Mouse (Mus musculus): ENCODE measurements around the gene Zcchc13. TPM values are rescaled to one million over a fixed set of nuclear protein-coding genes. Genes with fewer than 3 reads are reported as not detected.

The Zcchc13 gene
- total RNA-seq, 1 experiment: not detected

DNA sequence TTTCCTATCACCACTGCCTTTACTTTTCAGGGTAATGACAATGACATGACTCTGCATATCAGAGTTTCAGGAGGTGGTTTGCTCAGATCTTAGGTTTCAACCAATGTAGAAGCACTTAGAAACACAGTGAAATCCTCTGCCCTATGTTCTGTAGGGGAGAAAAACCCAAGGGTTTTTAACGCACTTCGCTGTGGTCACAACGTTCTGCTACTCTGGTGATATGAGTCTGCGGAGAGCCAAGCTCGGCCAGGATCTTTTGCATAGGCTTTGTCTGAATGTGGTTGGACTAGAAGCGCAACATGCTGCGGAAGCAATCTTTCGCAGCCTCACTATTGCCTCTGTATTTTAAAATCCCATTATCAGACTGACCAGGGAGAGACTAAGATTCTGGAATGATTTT, 8.6 kb upstream of the Zcchc13 start:
- Histone ChIP-seq H3K9ac (ENCODE audit: insufficient read depth, low read depth, low read length, poor library complexity, severe bottlenecking) (peak overlapping the region; percentile 41; the same call in 1 of the 2 replicates), H3K4me3 (ENCODE audit: insufficient read depth in 1 of 2, low read depth in 1 of 2, low read length in 2 of 2, poor library complexity in 1 of 2, severe bottlenecking in 1 of 2) (peak overlapping the region; percentile 58 to 61), H3K36me3 (ENCODE audit: control insufficient read depth, insufficient read depth, low read length, poor library complexity, severe bottlenecking) (no peaks in the 10 kb centered on the region), H3K9me3 (ENCODE audit: control insufficient read depth, insufficient read depth, low read depth, low read length) (no peaks in the 10 kb centered on the region), H3K4me1 (ENCODE audit: control insufficient read depth in 2 of 2, insufficient read depth in 2 of 2, low read length in 2 of 2, poor library complexity in 1 of 2) (no peaks in the 10 kb centered on the region), H3K27ac (ENCODE audit: insufficient read depth, low read depth, low read length, poor library complexity, severe bottlenecking) (no peak overlapping the region)
- no peak for DNase-seq (ENCODE audit: low read depth, low spot score)
- TF ChIP-seq ZC3H11A (IDR thresholded peaks at IDR 0.05; ENCODE audit: borderline replicate concordance, low read depth, low read length) (no peak), ZNF384 (IDR thresholded peaks at IDR 0.05; ENCODE audit: low read depth, low read length) (no peak), HCFC1 (IDR thresholded peaks at IDR 0.05; ENCODE audit: borderline replicate concordance, insufficient read depth, low read length) (no peak), CHD2 (IDR thresholded peaks at IDR 0.05; ENCODE audit: low read depth, low read length) (no peak), MAFK (IDR thresholded peaks at IDR 0.05; ENCODE audit: insufficient read depth, low read depth, low read length) (no peak)
- in situ Hi-C loops (cut with MboI; ENCODE audit: low sequenced_read_pairs in 2 of 2, unreplicated experiment in 2 of 2): no loop called here

DNA sequence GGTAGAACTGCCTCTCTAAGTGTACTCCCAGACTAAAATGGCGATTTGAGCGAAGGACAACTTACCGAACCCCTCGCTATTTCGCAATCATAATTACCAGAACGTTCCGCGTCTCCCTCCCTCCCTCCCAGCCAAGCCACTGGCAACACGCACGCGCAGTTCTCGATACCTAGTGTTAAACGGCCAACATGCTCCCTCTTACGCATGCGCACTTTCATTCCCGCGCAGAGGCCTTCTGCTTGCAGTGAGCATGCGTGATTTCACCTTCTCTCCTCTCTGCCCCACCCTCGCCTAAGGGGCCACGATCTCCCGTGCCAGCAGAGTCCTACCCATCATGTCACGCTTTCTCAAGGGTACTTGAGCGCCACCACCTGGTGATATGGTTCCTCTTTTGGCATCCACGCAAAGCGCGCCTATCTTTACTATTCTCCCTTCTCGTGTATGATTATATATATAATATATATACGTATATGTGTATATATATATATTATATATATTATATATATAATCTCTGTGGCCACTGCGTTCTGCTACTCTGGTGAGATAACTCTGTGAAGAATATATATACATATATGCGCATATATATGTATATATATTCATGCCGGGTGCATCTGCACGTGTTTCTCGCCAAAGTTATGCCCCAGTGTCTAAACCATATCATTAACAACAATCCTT, 8.0 kb upstream of the Zcchc13 start:
- peak overlapping the region; percentile 41; the same call in 1 of the 2 replicates for H3K9ac ChIP-seq (ENCODE audit: insufficient read depth, low read depth, low read length, poor library complexity, severe bottlenecking)
- TF ChIP-seq ZNF384 (IDR thresholded peaks at IDR 0.05; ENCODE audit: low read depth, low read length): no peak
- TF ChIP-seq ZC3H11A (IDR thresholded peaks at IDR 0.05; ENCODE audit: borderline replicate concordance, low read depth, low read length): no peak
- no peak for TF ChIP-seq CHD2 (IDR thresholded peaks at IDR 0.05; ENCODE audit: low read depth, low read length)
- TF ChIP-seq HCFC1 (IDR thresholded peaks at IDR 0.05; ENCODE audit: borderline replicate concordance, insufficient read depth, low read length): no peak; the same call in 1 of the 2 replicates
- TF ChIP-seq MAFK (IDR thresholded peaks at IDR 0.05; ENCODE audit: insufficient read depth, low read depth, low read length): no peak
- no peaks in the 10 kb centered on the region for H3K9me3 ChIP-seq (ENCODE audit: control insufficient read depth, insufficient read depth, low read depth, low read length)
- in situ Hi-C loops (cut with MboI; ENCODE audit: low sequenced_read_pairs in 2 of 2, unreplicated experiment in 2 of 2): no loop called here
- no peaks in the 10 kb centered on the region for H3K4me1 ChIP-seq (ENCODE audit: control insufficient read depth in 2 of 2, insufficient read depth in 2 of 2, low read length in 2 of 2, poor library complexity in 1 of 2)
- peak overlapping the region; percentile 58 to 61 for H3K4me3 ChIP-seq (ENCODE audit: insufficient read depth in 1 of 2, low read depth in 1 of 2, low read length in 2 of 2, poor library complexity in 1 of 2, severe bottlenecking in 1 of 2)
- H3K27ac ChIP-seq (ENCODE audit: insufficient read depth, low read depth, low read length, poor library complexity, severe bottlenecking): no peak overlapping the region
- no peaks in the 10 kb centered on the region for H3K36me3 ChIP-seq (ENCODE audit: control insufficient read depth, insufficient read depth, low read length, poor library complexity, severe bottlenecking)
- DNase-seq (ENCODE audit: low read depth, low spot score): peak; percentile 84

GRCm38 (mm10) chrX:103622935-103623280, 7.5 kb upstream of the Zcchc13 start:
- Histone ChIP-seq H3K9me3 (ENCODE audit: control insufficient read depth, insufficient read depth, low read depth, low read length) (no peaks in the 10 kb centered on the region), H3K4me3 (ENCODE audit: insufficient read depth in 1 of 2, low read depth in 1 of 2, low read length in 2 of 2, poor library complexity in 1 of 2, severe bottlenecking in 1 of 2) (peak overlapping the region; percentile 71 to 77; a peak in 3 of 4 replicates), H3K27ac (ENCODE audit: insufficient read depth, low read depth, low read length, poor library complexity, severe bottlenecking) (no peak overlapping the region), H3K9ac (ENCODE audit: insufficient read depth, low read depth, low read length, poor library complexity, severe bottlenecking) (no peak overlapping the region; the same call in 1 of the 2 replicates), H3K4me1 (ENCODE audit: control insufficient read depth in 2 of 2, insufficient read depth in 2 of 2, low read length in 2 of 2, poor library complexity in 1 of 2) (no peaks in the 10 kb centered on the region), H3K36me3 (ENCODE audit: control insufficient read depth, insufficient read depth, low read length, poor library complexity, severe bottlenecking) (no peaks in the 10 kb centered on the region)
- no peak for TF ChIP-seq HCFC1 (IDR thresholded peaks at IDR 0.05; ENCODE audit: borderline replicate concordance, insufficient read depth, low read length)
- TF ChIP-seq ZC3H11A (IDR thresholded peaks at IDR 0.05; ENCODE audit: borderline replicate concordance, low read depth, low read length): no peak
- TF ChIP-seq MAFK (IDR thresholded peaks at IDR 0.05; ENCODE audit: insufficient read depth, low read depth, low read length): no peak
- TF ChIP-seq ZNF384 (IDR thresholded peaks at IDR 0.05; ENCODE audit: low read depth, low read length): no peak
- TF ChIP-seq CHD2 (IDR thresholded peaks at IDR 0.05; ENCODE audit: low read depth, low read length): no peak
- in situ Hi-C loops (cut with MboI; ENCODE audit: low sequenced_read_pairs in 2 of 2, unreplicated experiment in 2 of 2): no loop called here
- no peak for DNase-seq (ENCODE audit: low read depth, low spot score)

DNA sequence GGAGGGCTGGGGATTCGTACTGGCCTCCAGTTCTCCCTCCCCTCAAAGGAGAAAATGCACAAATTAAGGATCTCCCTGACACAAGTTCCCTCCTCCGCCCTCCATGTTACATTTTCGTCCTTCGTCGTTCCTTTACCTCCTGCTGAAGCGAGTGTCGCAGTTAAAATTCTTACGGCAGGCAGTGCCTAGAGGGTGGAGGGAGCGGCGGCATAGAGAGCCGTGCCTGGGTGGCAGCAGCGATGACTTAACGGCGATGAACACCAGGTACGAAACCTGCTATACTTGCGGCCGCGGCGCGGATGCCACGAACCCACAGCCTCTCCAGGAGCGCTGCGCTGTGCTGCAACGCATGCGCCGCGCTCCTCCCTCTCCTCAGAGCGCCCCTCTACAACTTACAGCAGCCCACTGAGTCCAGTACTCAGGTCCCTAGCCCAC, 7.0 kb upstream of the Zcchc13 start:
- no peak for DNase-seq (ENCODE audit: low read depth, low spot score)

More for the DNA sequence above, 7.0 kb upstream of the Zcchc13 start:
- Histone ChIP-seq H3K4me1 (ENCODE audit: control insufficient read depth in 2 of 2, insufficient read depth in 2 of 2, low read length in 2 of 2, poor library complexity in 1 of 2) (no peaks in the 10 kb centered on the region), H3K9ac (ENCODE audit: insufficient read depth, low read depth, low read length, poor library complexity, severe bottlenecking) (peak overlapping the region; percentile 71), H3K36me3 (ENCODE audit: control insufficient read depth, insufficient read depth, low read length, poor library complexity, severe bottlenecking) (no peaks in the 10 kb centered on the region), H3K9me3 (ENCODE audit: control insufficient read depth, insufficient read depth, low read depth, low read length) (no peaks in the 10 kb centered on the region), H3K4me3 (ENCODE audit: insufficient read depth in 1 of 2, low read depth in 1 of 2, low read length in 2 of 2, poor library complexity in 1 of 2, severe bottlenecking in 1 of 2) (peak overlapping the region; percentile 71 to 77), H3K27ac (ENCODE audit: insufficient read depth, low read depth, low read length, poor library complexity, severe bottlenecking) (no peak overlapping the region)
- TF ChIP-seq ZNF384 (IDR thresholded peaks at IDR 0.05; ENCODE audit: low read depth, low read length) (no peak), ZC3H11A (IDR thresholded peaks at IDR 0.05; ENCODE audit: borderline replicate concordance, low read depth, low read length) (no peak), MAFK (IDR thresholded peaks at IDR 0.05; ENCODE audit: insufficient read depth, low read depth, low read length) (no peak), HCFC1 (IDR thresholded peaks at IDR 0.05; ENCODE audit: borderline replicate concordance, insufficient read depth, low read length) (no peak), CHD2 (IDR thresholded peaks at IDR 0.05; ENCODE audit: low read depth, low read length) (no peak)
- in situ Hi-C loops (cut with MboI; ENCODE audit: low sequenced_read_pairs in 2 of 2, unreplicated experiment in 2 of 2): no loop called here

Measured in ES-E14 (cell line).